Mouse (Mus musculus) embryonic stem cell, embryonic (primary cell): ENCODE results near the gene 1700015G11Rik.

Source experiments
- CTCF ChIA-PET, 4 experiments: fragments of 300-600 bp in 2 of 4; fragments of 350-600 bp in 2 of 4; sonication (Branson Sonifier 250); formaldehyde crosslinking; loops; one replicate each; lab custom pipeline; 2022; ENCODE audit warnings: inconsistent platforms in 2 of 4; lab: Charles Lee
- POLR2A ChIA-PET, 4 experiments: fragments of 300-600 bp in 2 of 4; fragments of 350-600 bp in 2 of 4; sonication (Branson Sonifier 250); formaldehyde crosslinking; loops; one replicate each; lab custom pipeline; 2022; ENCODE audit warnings: antibody characterized with exemption in 4 of 4, inconsistent platforms in 1 of 4; lab: Charles Lee

1700015G11Rik gene

GRCm38 (mm10) chr7:51975181-51975580, 40.3 kb downstream of the 1700015G11Rik start:
- POLR2A ChIA-PET: interaction anchor here in 1 of 4 experiments (0.6 to 1.4 kb wide), 2 partner anchors 107 to 113 kb away, joined by 5 read pairs; partner anchors contain the start of gene Fancf

GRCm38 (mm10) chr7:51973526-51973925, 42.0 kb downstream of the 1700015G11Rik start:
- ChIA-PET POLR2A (interaction anchor here in 2 of 4 experiments (0.5 to 1.7 kb wide), 3 partner anchors 11 to 355 kb away, joined by 3 to 4 read pairs (median 4); partner anchors contain the start of gene Svip (in 1 of the 2)), CTCF (interaction anchor here in 2 of 4 experiments (1.4 to 1.8 kb wide), 5 partner anchors 11 to 352 kb away, joined by 6 to 9 read pairs (median 8); partner anchors contain the start of genes Slc17a6 (in 1 of the 2) and Svip (in 1 of the 2))

More at GRCm38 (mm10) chr7:51975181-51975580, 40.3 kb downstream of the 1700015G11Rik start:
- CTCF ChIA-PET: interaction anchor here in 1 of 4 experiments (0.6 kb wide), 2 partner anchors 55 to 63 kb away, joined by 3 to 11 read pairs; no protein-coding TSS in a partner anchor

GRCm38 (mm10) chr7:51973091-51973490, 42.4 kb downstream of the 1700015G11Rik start:
- ChIA-PET CTCF (interaction anchor here (0.5 to 1.8 kb wide), 53 partner anchors 9 to 1822 kb away, joined by 3 to 20 read pairs (median 4); partner anchors contain the start of genes Slc17a6 (in 4 of the 4), Svip (in 3 of the 4), Fancf (in 2 of the 4) and Gas2 (in 2 of the 4)), POLR2A (interaction anchor here in 2 of 4 experiments (0.5 to 1.7 kb wide), 8 partner anchors 10 to 355 kb away, joined by 3 to 16 read pairs (median 4); partner anchors contain the start of genes Fancf (in 2 of the 2), Gas2 (in 2 of the 2), Slc17a6 (in 1 of the 2) and Svip (in 1 of the 2))

GRCm38 (mm10) chr7:51972252-51972855, 43.2 kb downstream of the 1700015G11Rik start:
- CTCF ChIA-PET: interaction anchor here (0.5 to 1.8 kb wide), 59 partner anchors 8 to 1821 kb away, joined by 3 to 20 read pairs (median 4); partner anchors contain the start of genes Slc17a6 (in 4 of the 4), Svip (in 3 of the 4), Fancf (in 2 of the 4) and Gas2 (in 2 of the 4)

GRCm38 (mm10) chr7:51969379-51969778, 46.1 kb downstream of the 1700015G11Rik start:
- ChIA-PET CTCF (no interaction called here), POLR2A (no interaction called here)

More at GRCm38 (mm10) chr7:51972252-51972855, 43.2 kb downstream of the 1700015G11Rik start:
- POLR2A ChIA-PET: interaction anchor here in 2 of 4 experiments (0.8 to 1.7 kb wide), 10 partner anchors 10 to 354 kb away, joined by 3 to 16 read pairs (median 4); partner anchors contain the start of genes Fancf (in 2 of the 2), Gas2 (in 2 of the 2) and Slc17a6 (in 1 of the 2)

- CTCF ChIA-PET: no interaction called here
- POLR2A ChIA-PET: interaction anchor here in 1 of 4 experiments (0.9 kb wide), 1 partner anchor 16 kb away, joined by 4 read pairs; no protein-coding TSS in a partner anchor
Observed at GRCm38 (mm10) chr7:51967581-51967980, 47.9 kb downstream of the 1700015G11Rik start.

GRCm38 (mm10) chr7:51964681-51965080, 50.8 kb downstream of the 1700015G11Rik start:
- ChIA-PET POLR2A (no interaction called here), CTCF (interaction anchor here in 1 of 4 experiments (0.8 kb wide), 1 partner anchor 8 kb away, joined by 3 read pairs; no protein-coding TSS in a partner anchor)

- CTCF ChIA-PET: interaction anchor here in 2 of 4 experiments (0.9 to 1.6 kb wide), 3 partner anchors 10 to 17 kb away, joined by 3 to 12 read pairs (median 9); no protein-coding TSS in a partner anchor
- POLR2A ChIA-PET: interaction anchor here in 2 of 4 experiments (0.9 to 1.5 kb wide), 3 partner anchors 10 to 43 kb away, joined by 3 to 4 read pairs (median 3); partner anchors contain the start of gene Svip (in 1 of the 2)
Observed at GRCm38 (mm10) chr7:51962219-51962952, 53.1 kb downstream of the 1700015G11Rik start.
